Mouse (Mus musculus): ENCODE measurements at regions not wholly inside any gene's neighbourhood (a gene's known extent, or its start where the extent isn't known, plus 50 kb on each side); places are given as distances from the start of the nearest gene placed in this dataset.

GRCm38 (mm10) chr16:77885060-77885679, 283.3 kb upstream of the Gm11146 start:
- H3K4me1 ChIP-seq = no peaks in the 10 kb centered on the region
- 33% methylated on average over 15 of the region's 15 CpGs for WGBS
- no peaks in the 10 kb centered on the region for H3K27me3 ChIP-seq
- no peak overlapping the region for H3K4me2 ChIP-seq (replicated peaks)
- no peaks in the 10 kb centered on the region for H3K9me3 ChIP-seq
- peak overlapping the region; percentile 32 for H3K27ac ChIP-seq
- H3K9ac ChIP-seq = no peak overlapping the region
- no peak overlapping the region for H3K4me3 ChIP-seq
- no peak for ATAC-seq (ENCODE audit: insufficient number of reproducible peaks, insufficient read depth, low FRiP score, low TSS enrichment)
- H3K36me3 ChIP-seq = no peaks in the 10 kb centered on the region

- no peaks in the 10 kb centered on the region for H3K4me1 ChIP-seq
- H3K9ac ChIP-seq = no peak overlapping the region
- no peaks in the 10 kb centered on the region for H3K9me3 ChIP-seq
- ATAC-seq (ENCODE audit: insufficient number of reproducible peaks, insufficient read depth, low FRiP score, low TSS enrichment) = no peak
- no peak overlapping the region for H3K4me2 ChIP-seq (replicated peaks)
- no peak overlapping the region for H3K27ac ChIP-seq
- no peaks in the 10 kb centered on the region for H3K27me3 ChIP-seq
- no peaks in the 10 kb centered on the region for H3K36me3 ChIP-seq
- H3K4me3 ChIP-seq = no peak overlapping the region
- 84% methylated on average over 9 of the region's 9 CpGs for WGBS
Measured at GRCm38 (mm10) chr16:77884495-77884894, 282.6 kb upstream of the Gm11146 start.

GRCm38 (mm10) chr16:77877006-77877405, 275.1 kb upstream of the Gm11146 start:
- Histone ChIP-seq H3K4me3 (no peak overlapping the region), H3K4me1 (no peaks in the 10 kb centered on the region), H3K4me2 (replicated peaks) (no peak overlapping the region), H3K27ac (no peak overlapping the region), H3K27me3 (no peaks in the 10 kb centered on the region), H3K9ac (no peak overlapping the region), H3K36me3 (no peaks in the 10 kb centered on the region), H3K9me3 (no peaks in the 10 kb centered on the region)
- no peak for ATAC-seq (ENCODE audit: insufficient number of reproducible peaks, insufficient read depth, low FRiP score, low TSS enrichment)
- WGBS = 86% methylated on average over 1 of the region's 1 CpGs

DNA sequence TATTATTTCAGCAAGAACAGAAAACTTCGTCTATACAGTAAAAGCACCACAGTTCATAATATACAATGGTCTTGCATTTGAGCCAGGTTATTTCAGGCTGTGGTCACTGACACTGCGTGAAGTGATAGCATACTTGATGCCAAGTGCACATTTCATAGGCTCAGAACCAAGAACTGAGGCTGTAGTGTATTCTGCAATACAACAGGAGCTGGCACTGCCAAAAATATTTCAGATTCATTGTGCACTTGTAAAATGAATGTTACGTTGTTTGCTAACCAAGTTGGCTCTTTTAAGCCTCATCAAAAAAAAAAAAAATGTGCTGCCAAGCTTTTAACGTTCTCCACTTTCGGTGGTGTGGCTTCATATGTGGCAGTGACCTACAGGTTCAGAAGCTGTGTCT, 261.4 kb upstream of the Gm11146 start:
- Histone ChIP-seq H3K9me3 (no peaks in the 10 kb centered on the region), H3K4me2 (replicated peaks) (no peak overlapping the region), H3K9ac (no peak overlapping the region), H3K36me3 (no peaks in the 10 kb centered on the region), H3K4me1 (no peaks in the 10 kb centered on the region), H3K4me3 (no peak overlapping the region), H3K27me3 (no peaks in the 10 kb centered on the region), H3K27ac (no peak overlapping the region)
- ATAC-seq (ENCODE audit: insufficient number of reproducible peaks, insufficient read depth, low FRiP score, low TSS enrichment) = no peak
- 91% methylated on average over 5 of the region's 5 CpGs for WGBS

- no peak overlapping the region for H3K4me2 ChIP-seq (replicated peaks)
- 75% methylated on average over 6 of the region's 6 CpGs for WGBS
- no peak for ATAC-seq (ENCODE audit: insufficient number of reproducible peaks, insufficient read depth, low FRiP score, low TSS enrichment)
- H3K9me3 ChIP-seq = no peaks in the 10 kb centered on the region
- H3K9ac ChIP-seq = no peak overlapping the region
- no peak overlapping the region for H3K27ac ChIP-seq
- H3K36me3 ChIP-seq = no peaks in the 10 kb centered on the region
- no peaks in the 10 kb centered on the region for H3K27me3 ChIP-seq
- no peak overlapping the region for H3K4me3 ChIP-seq
- H3K4me1 ChIP-seq = no peaks in the 10 kb centered on the region
Measured at GRCm38 (mm10) chr16:77852066-77852781, 250.3 kb upstream of the Gm11146 start.

DNA sequence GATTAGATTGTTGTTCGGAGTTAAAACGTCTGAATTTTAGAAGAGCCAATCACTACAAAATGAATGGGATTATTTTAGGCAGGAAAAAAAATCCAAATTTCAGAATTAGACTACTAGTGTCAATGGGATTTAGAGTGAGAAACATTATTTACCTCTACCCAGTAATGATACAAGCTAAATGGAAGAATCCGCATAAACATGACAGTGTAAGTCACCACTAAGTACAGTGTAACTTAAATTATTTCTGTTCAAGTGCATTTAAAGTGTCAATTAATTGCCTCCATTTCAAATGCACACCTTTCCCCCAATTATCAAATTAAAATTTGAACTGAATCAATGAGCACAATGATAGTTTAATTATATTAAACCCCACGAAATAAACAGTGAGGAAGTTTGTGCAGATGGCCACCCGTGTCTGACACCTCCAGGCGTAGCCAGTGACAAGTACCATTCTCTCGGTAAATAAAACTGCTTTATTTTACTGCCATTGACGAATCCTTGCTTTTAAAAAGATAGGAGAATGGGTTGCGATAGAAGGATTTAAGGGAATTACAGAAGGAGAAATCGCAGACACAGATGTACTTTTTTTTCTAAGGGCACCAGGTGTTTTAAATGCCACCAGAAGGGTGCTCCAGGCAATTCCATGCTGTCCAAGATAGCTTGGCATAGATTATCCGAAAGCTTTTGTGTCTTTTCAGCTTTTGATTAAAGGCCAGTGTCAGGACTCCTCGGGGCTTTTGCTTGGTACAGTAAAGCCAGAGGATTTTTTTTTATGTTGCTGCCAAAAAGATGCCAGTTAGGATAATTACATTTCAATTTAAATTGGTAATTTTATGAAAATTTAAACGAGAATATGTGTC, 249.5 kb upstream of the Gm11146 start:
- 69% methylated on average over 13 of the region's 13 CpGs for WGBS
- H3K27me3 ChIP-seq = no peaks in the 10 kb centered on the region
- no peak overlapping the region for H3K27ac ChIP-seq
- no peak for ATAC-seq (ENCODE audit: insufficient number of reproducible peaks, insufficient read depth, low FRiP score, low TSS enrichment)
- no peak overlapping the region for H3K9ac ChIP-seq
- no peak overlapping the region for H3K4me3 ChIP-seq
- H3K4me2 ChIP-seq (replicated peaks) = no peak overlapping the region
- H3K4me1 ChIP-seq = no peaks in the 10 kb centered on the region
- no peaks in the 10 kb centered on the region for H3K9me3 ChIP-seq
- no peaks in the 10 kb centered on the region for H3K36me3 ChIP-seq

DNA sequence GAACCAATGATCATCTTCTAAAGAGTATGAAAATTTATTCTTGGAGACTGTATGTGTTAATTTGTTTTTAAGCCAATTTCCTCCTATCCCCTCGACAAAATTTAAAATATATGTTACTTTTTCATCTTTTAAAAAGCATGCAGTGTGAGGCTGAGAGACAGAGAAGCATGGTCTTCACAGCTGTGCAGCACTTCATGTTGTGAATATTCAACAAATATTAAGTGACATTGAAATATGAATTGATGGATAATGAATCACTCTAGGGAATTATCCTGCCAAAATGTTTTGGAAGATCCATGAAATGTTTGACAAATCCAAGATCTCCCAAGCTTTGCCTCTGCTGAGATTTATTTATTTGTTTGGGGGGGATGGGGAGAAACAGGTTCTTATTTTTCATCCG, 233.9 kb upstream of the Gm11146 start:
- Histone ChIP-seq H3K27me3 (no peaks in the 10 kb centered on the region), H3K4me2 (replicated peaks) (no peak overlapping the region), H3K36me3 (no peaks in the 10 kb centered on the region), H3K4me1 (no peaks in the 10 kb centered on the region), H3K9ac (no peak overlapping the region), H3K27ac (no peak overlapping the region), H3K4me3 (no peak overlapping the region), H3K9me3 (no peaks in the 10 kb centered on the region)
- no peak for ATAC-seq (ENCODE audit: insufficient number of reproducible peaks, insufficient read depth, low FRiP score, low TSS enrichment)
- 82% methylated on average over 2 of the region's 2 CpGs for WGBS

DNA sequence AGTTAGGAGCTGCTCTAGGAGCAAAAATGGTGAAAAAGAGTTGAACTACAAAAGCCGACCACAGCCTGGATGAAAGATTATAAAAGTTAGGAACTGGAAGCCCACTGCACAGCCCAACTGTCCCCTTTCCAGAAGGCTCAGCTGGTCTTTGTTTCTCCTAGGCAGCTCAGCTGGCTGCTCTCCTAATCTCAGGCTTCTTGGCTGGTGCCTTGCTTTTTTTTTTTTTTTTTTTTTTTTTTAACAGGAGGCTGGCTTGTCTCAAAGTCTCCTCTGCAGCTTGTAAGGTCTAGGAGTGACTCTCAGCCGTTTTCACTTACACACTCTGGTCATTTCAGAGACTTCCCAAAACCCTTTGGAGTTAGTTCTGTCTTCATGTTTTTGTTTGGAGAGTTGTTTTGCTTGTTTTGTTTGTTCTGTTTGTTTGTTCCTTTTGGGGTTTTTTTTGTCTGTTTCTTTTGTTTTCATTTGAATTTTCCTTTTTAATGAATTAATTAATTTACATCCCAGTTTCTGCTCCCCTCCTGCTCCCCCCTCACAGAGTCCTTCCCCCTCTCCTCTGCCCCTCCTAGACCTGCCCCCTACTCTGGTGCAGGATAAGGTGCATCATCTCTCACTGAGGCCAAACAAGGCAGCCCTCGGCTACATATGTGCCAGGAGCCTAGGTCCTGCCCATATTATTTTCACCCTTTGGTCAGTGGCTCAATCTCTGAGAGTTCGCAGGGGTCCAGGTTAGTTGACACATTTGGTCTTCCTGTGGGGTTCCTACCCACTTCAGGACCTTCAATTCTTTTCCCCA, 225.6 kb upstream of the Gm11146 start:
- ATAC-seq (ENCODE audit: insufficient number of reproducible peaks, insufficient read depth, low FRiP score, low TSS enrichment) = no peak
- Histone ChIP-seq H3K9me3 (no peaks in the 10 kb centered on the region), H3K36me3 (no peaks in the 10 kb centered on the region), H3K4me3 (no peak overlapping the region), H3K27me3 (no peaks in the 10 kb centered on the region), H3K4me2 (replicated peaks) (no peak overlapping the region), H3K9ac (no peak overlapping the region), H3K27ac (no peak overlapping the region), H3K4me1 (no peaks in the 10 kb centered on the region)
- 64% methylated on average over 4 of the region's 4 CpGs for WGBS

- H3K27ac ChIP-seq = no peak overlapping the region
- H3K4me1 ChIP-seq = 0 out of 2 replicates have a peak, but pooled peaks cover 4% of the 10 kb centered on the region
- H3K36me3 ChIP-seq = no peaks in the 10 kb centered on the region
- H3K4me3 ChIP-seq = no peak overlapping the region
- ATAC-seq (ENCODE audit: insufficient number of reproducible peaks, insufficient read depth, low FRiP score, low TSS enrichment) = no peak
- no peaks in the 10 kb centered on the region for H3K27me3 ChIP-seq
- no peak overlapping the region for H3K4me2 ChIP-seq (replicated peaks)
- 45% methylated on average over 5 of the region's 5 CpGs for WGBS
- no peaks in the 10 kb centered on the region for H3K9me3 ChIP-seq
- H3K9ac ChIP-seq = no peak overlapping the region
Measured at GRCm38 (mm10) chr16:77799709-77800108, 197.8 kb upstream of the Gm11146 start.

GRCm38 (mm10) chr16:77796926-77797325, 195.0 kb upstream of the Gm11146 start:
- no peak overlapping the region for H3K4me2 ChIP-seq (replicated peaks)
- WGBS = 78% methylated on average over 4 of the region's 4 CpGs
- 0 out of 2 replicates have a peak, but pooled peaks cover 4% of the 10 kb centered on the region for H3K4me1 ChIP-seq
- H3K27me3 ChIP-seq = no peaks in the 10 kb centered on the region
- no peaks in the 10 kb centered on the region for H3K36me3 ChIP-seq
- no peak overlapping the region for H3K27ac ChIP-seq
- H3K9ac ChIP-seq = no peak overlapping the region
- no peak for ATAC-seq (ENCODE audit: insufficient number of reproducible peaks, insufficient read depth, low FRiP score, low TSS enrichment)
- H3K9me3 ChIP-seq = no peaks in the 10 kb centered on the region
- no peak overlapping the region for H3K4me3 ChIP-seq

GRCm38 (mm10) chr16:77789652-77790051, 187.8 kb upstream of the Gm11146 start:
- H3K27ac ChIP-seq = no peak overlapping the region
- WGBS = 79% methylated on average over 5 of the region's 5 CpGs
- no peak for ATAC-seq (ENCODE audit: insufficient number of reproducible peaks, insufficient read depth, low FRiP score, low TSS enrichment)

More at GRCm38 (mm10) chr16:77789652-77790051, 187.8 kb upstream of the Gm11146 start:
- H3K4me2 ChIP-seq (replicated peaks) = no peak overlapping the region
- no peak overlapping the region for H3K4me3 ChIP-seq
- H3K9ac ChIP-seq = no peak overlapping the region
- no peaks in the 10 kb centered on the region for H3K36me3 ChIP-seq
- no peaks in the 10 kb centered on the region for H3K27me3 ChIP-seq
- H3K9me3 ChIP-seq = no peaks in the 10 kb centered on the region
- peaks cover 8% of the 10 kb centered on the region; the same call in 1 of the 2 replicates for H3K4me1 ChIP-seq
